Mouse (Mus musculus): ENCODE measurements around the gene Fam32a. TPM values are rescaled to one million over a fixed set of nuclear protein-coding genes. Genes with fewer than 3 reads are reported as not detected.

Fam32a gene
- total RNA-seq, 2 experiments from 2014 or later = 7.3 to 9.4 TPM

DNA sequence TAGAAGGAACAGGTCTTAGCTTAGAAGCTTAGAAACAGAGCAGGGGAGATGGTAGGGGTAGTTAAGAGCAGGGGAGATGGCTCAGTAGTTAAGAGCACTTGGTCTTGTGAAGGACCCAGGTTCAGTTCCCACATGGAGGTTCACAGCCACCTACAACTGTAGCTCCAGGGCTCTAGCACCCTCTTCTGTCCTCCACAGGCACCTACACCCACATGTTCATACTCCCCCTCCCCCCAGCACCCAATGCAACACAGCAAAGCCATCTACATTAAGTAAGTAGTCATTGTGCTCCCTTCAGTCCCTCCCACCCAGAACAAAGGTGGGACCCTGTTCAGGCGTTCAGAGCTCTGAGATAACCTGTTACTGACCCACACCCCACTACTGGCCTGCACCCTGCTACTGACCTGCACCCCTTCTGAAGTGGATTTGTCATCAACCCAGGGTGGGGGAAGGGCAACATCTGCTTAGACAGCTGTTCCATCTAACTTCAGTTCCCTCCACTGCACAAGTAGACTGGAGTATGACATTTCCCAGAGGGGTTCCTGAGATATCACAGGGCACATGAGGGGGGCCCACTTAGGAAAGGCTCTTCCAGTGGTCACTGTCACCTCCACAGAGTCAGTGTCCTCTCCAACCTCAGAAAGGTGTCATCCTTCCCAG is 53.7 kb downstream of the Fam32a start:
- DNase-seq (ENCODE audit: low spot score) = no peak

DNA sequence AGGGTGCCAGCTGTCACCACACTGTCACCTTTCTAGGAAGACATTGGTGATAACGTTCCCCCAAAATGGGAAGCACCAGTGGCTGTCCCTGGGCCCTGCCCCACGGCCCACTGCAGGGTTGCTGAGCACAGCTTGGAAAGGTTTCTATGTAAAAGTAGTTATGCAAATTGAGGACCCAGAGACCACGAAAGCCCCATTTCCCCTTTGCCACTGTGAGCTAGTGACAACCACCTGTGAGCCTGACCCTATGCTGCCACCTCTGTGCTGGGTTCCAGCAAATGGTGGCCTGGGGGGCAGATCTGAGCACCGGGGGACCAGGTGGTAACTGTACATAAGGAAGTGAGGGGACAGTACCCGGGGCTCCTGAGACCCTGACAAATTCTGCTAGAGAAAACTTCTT is 54.3 kb downstream of the Fam32a start:
- no peak for DNase-seq (ENCODE audit: low spot score)

Other genes with a start within 250 kb of the Fam32a start
- gene Cyp4f18, start 210.1 kb upstream of the Fam32a start, total RNA-seq (2021) = under 1 TPM; 0.23 to 0.38 TPM
- not detected for gene Olfr372, start 178.5 kb upstream of the Fam32a start, total RNA-seq (2021)
- not detected for gene Olfr373, start 136.6 kb upstream of the Fam32a start, total RNA-seq (2021)
- not detected for gene Olfr374, start 112.7 kb upstream of the Fam32a start, total RNA-seq (2021)
- 10 to 100 TPM; 23.8 to 42.5 TPM for gene Tpm4, start 84.8 kb upstream of the Fam32a start, total RNA-seq (2021)
- gene Rab8a, start 58.5 kb upstream of the Fam32a start, total RNA-seq (2021) = 10 to 100 TPM in 1 of 2 experiments, 1 to 10 TPM in 1; 8.9 to 10.6 TPM
- gene Hsh2d, start 30.1 kb upstream of the Fam32a start, total RNA-seq (2021) = not detected
- gene Cib3, start 6.9 kb upstream of the Fam32a start, total RNA-seq (2021) = not detected
- gene Gm11034, start 6.1 kb upstream of the Fam32a start, total RNA-seq (2021) = not detected
- gene Ap1m1, start 20.3 kb downstream of the Fam32a start, total RNA-seq (2021) = 10 to 100 TPM; 20.9 to 21.8 TPM
- gene Gm10282, start 85.5 kb downstream of the Fam32a start, total RNA-seq (2021) = 1 to 10 TPM; 1.8 to 3.4 TPM
- 10 to 100 TPM; 22.5 to 37.9 TPM for gene Klf2, start 99.3 kb downstream of the Fam32a start, total RNA-seq (2021)
- gene Eps15l1, start 201.7 kb downstream of the Fam32a start, total RNA-seq (2021) = 10 to 100 TPM; 21.9 to 22.5 TPM
- 1 to 10 TPM; 3.5 to 4.7 TPM for gene Calr3, start 224.1 kb downstream of the Fam32a start, total RNA-seq (2021)
- 1 to 10 TPM; 3.5 to 4.2 TPM for gene 1700030K09Rik, start 224.2 kb downstream of the Fam32a start, total RNA-seq (2021)

Data from gastrocnemius, adult 18-20 months (tissue).